Mouse (Mus musculus) intestine, embryonic 15.5 days (tissue): ENCODE measurements around the gene Szrd1. TPM values are rescaled to one million over a fixed set of nuclear protein-coding genes. Genes with fewer than 3 reads are reported as not detected.
A peak's percentile ranks its signal among the peaks of the same experiment; 100 is the strongest.

Experiments
- ATAC-seq: fragments of 200-750 bp; cut with Nextera tagmentation; 2 replicates; pipeline ENCODE4 v1.8.0; 2017; ENCODE audit warnings: moderate TSS enrichment, moderate library complexity
- H3K27ac ChIP-seq: fragments of 300-500 bp; sonication (generic); 2 replicates; pipeline ENCODE4 v1.5.1; 2015; ENCODE audit warnings: mild to moderate bottlenecking, inconsistent platforms
- H3K27me3 ChIP-seq: fragments of 300-500 bp; sonication (generic); replicated peaks from 2 replicates; pipeline ENCODE4 v1.6.1; 2015; ENCODE audit warnings: inconsistent platforms
- H3K36me3 ChIP-seq: fragments of 300-500 bp; sonication (generic); 2 replicates; pipeline ENCODE4 v1.6.1; 2015; ENCODE audit warnings: inconsistent platforms
- H3K4me1 ChIP-seq: fragments of 300-500 bp; sonication (generic); replicated peaks from 2 replicates; pipeline ENCODE4 v1.6.1; 2015; ENCODE audit warnings: inconsistent platforms
- H3K4me2 ChIP-seq: fragments of 300-500 bp; sonication (generic); replicated peaks from 2 replicates; pipeline ENCODE4 v1.6.1; 2015; ENCODE audit warnings: mild to moderate bottlenecking, inconsistent platforms
- H3K4me3 ChIP-seq: fragments of 300-500 bp; sonication (generic); replicated peaks from 2 replicates; pipeline ENCODE4 v1.5.1; 2015; ENCODE audit warnings: inconsistent platforms
- H3K9ac ChIP-seq: fragments of 300-500 bp; sonication (generic); 2 replicates; pipeline ENCODE4 v1.6.1; 2015; ENCODE audit warnings: inconsistent platforms
- H3K9me3 ChIP-seq: fragments of 300-500 bp; sonication (generic); 2 replicates; pipeline ENCODE4 v1.6.1; 2016; ENCODE audit warnings: inconsistent platforms
- WGBS: fragments of 180-500 bp; shearing (Covaris S2); methylation state at CpG from one replicate; pipeline ENCODE4 v1.1.7; 2015; 5-methylcytosine and 5-hydroxymethylcytosine counted together
- polyA plus RNA-seq: library from polyadenylated mRNA; unstranded; fragments of >200 nt; fragmentation: Nextera tagmentation; extraction: Ambion mirVana; gene quantifications from 2 replicates; pipeline ENCODE4 v1.2.1, GENCODE M21; 2015

The Szrd1 gene
- polyA plus RNA-seq, 1 experiment from 2014 or later = 42.7 TPM

DNA sequence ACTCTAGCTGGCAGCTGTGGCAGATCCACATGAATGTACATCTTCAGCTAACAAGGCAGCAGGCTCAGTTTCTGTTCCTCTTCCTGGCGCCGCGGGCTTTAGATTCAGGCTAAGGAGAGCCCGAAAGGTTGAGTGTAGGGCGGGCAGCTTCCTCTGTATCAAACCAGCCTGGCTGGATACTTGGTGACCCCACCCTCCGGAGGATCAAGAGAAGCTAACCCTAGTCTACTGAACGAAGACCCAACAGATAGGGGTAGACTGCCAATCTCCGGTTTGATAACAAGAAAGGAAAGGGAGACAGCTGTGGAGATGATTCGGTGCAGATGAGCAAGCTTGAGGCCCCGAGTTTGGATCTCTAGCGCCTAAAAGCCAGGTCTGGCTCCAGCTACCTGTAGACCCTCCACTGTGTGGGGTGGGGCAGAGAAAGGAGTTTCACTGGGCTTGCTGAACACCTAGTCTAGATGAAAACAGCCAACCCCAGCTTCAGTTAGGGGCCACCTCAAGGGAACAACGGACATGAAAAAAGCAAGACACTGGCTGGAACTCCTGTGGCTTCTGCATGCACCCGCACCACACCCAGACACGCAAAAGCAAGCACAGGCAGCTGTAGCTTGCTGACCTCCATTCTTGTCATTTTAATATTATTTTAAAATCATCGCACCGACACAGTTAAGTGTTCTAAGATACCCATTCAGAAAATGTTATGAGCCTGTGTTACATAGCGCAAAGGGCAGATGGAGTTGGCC, 62.6 kb downstream of the Szrd1 start:
- 75% methylated on average over 17 of the region's 17 CpGs for WGBS
- peak overlapping the region; percentile 78 for H3K4me3 ChIP-seq

GRCm38 (mm10) chr4:141074109-141074508, 65.5 kb downstream of the Szrd1 start:
- H3K27ac ChIP-seq = no peak overlapping the region
- no peak overlapping the region for H3K4me3 ChIP-seq
- no peak overlapping the region for H3K4me2 ChIP-seq
- H3K4me1 ChIP-seq = peaks cover 10% of the 10 kb centered on the region
- peaks cover 35% of the 10 kb centered on the region for H3K36me3 ChIP-seq
- H3K27me3 ChIP-seq = no peaks in the 10 kb centered on the region
- WGBS = 91% methylated on average over 4 of the region's 4 CpGs
- ATAC-seq = no peak
- no peak overlapping the region for H3K9ac ChIP-seq
- H3K9me3 ChIP-seq = no peaks in the 10 kb centered on the region

More for the DNA sequence above, 62.6 kb downstream of the Szrd1 start:
- Histone ChIP-seq H3K36me3 (peaks cover 12% of the 10 kb centered on the region; the same call in 1 of the 2 replicates), H3K9me3 (no peaks in the 10 kb centered on the region), H3K4me1 (peaks cover 10% of the 10 kb centered on the region), H3K9ac (peak overlapping the region; percentile 84), H3K27me3 (no peaks in the 10 kb centered on the region), H3K4me2 (peak overlapping the region; percentile 87), H3K27ac (0 out of 2 replicates have a peak overlapping the region, but pooled peaks have one; percentile 2)
- ATAC-seq = no peak

DNA sequence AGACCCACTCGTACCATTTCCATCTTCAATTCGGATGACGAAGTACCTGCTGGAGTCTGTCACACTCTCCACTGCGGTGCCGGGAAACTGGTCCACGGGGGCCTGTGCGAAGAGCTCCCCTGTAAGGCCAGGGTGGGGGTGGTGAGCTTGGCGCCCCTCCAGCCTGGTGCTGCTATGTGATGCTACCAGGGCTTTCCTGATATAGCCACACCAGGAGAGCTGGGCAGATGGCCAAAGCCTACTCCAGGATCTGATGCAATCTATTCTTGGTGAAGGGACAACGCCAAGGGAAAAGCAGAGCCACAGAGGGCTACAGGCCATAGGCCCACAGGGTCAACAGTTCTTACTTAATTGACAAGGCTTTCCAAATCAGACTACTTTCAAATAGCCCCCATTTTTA, 65.9 kb downstream of the Szrd1 start:
- Histone ChIP-seq H3K4me1 (peaks cover 10% of the 10 kb centered on the region), H3K9me3 (no peaks in the 10 kb centered on the region), H3K27me3 (no peaks in the 10 kb centered on the region), H3K27ac (no peak overlapping the region), H3K36me3 (peaks cover 39% of the 10 kb centered on the region), H3K9ac (no peak overlapping the region), H3K4me3 (no peak overlapping the region), H3K4me2 (no peak overlapping the region)
- ATAC-seq = no peak
- WGBS = 86% methylated on average over 9 of the region's 9 CpGs

GRCm38 (mm10) chr4:141072502-141072901, 67.1 kb downstream of the Szrd1 start:
- peaks cover 9% of the 10 kb centered on the region for H3K4me1 ChIP-seq
- no peak for ATAC-seq
- H3K36me3 ChIP-seq = peaks cover 50% of the 10 kb centered on the region
- H3K9ac ChIP-seq = no peak overlapping the region
- 88% methylated on average over 11 of the region's 11 CpGs for WGBS
- no peak overlapping the region for H3K4me3 ChIP-seq
- H3K27me3 ChIP-seq = no peaks in the 10 kb centered on the region
- no peak overlapping the region for H3K27ac ChIP-seq
- H3K9me3 ChIP-seq = no peaks in the 10 kb centered on the region
- no peak overlapping the region for H3K4me2 ChIP-seq

GRCm38 (mm10) chr4:141069731-141070130, 69.8 kb downstream of the Szrd1 start:
- Histone ChIP-seq H3K27me3 (no peaks in the 10 kb centered on the region), H3K4me2 (no peak overlapping the region), H3K4me3 (no peak overlapping the region), H3K27ac (no peak overlapping the region), H3K9me3 (no peaks in the 10 kb centered on the region), H3K4me1 (no peaks in the 10 kb centered on the region), H3K36me3 (peaks cover 54% of the 10 kb centered on the region), H3K9ac (no peak overlapping the region)
- 0 out of 2 replicates have a peak, but pooled peaks have one; percentile 10 for ATAC-seq
- whole genome bisulfite sequencing = 65% methylated on average over 4 of the region's 4 CpGs

DNA sequence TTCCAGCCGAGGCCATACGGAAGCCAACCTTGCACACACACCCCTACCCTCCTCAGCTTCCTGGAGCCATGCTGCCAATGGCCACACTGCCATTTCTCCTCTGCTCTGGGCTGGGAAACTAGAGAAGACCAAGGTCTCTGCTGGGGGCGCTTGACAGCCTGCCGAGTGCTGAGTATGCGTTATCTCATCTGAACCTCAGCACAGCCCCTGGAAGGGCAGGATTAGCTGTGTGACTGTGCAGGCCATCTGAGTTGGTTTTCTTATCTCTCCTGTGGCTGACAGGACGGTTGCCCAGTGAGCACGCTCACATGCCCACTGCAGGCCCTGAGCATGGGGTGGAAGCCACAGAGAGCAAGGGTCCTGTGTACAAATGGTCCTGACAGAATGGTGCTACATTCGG, 70.9 kb downstream of the Szrd1 start:
- H3K36me3 ChIP-seq = peaks cover 54% of the 10 kb centered on the region
- H3K9ac ChIP-seq = no peak overlapping the region
- no peak for ATAC-seq
- no peak overlapping the region for H3K4me2 ChIP-seq
- no peaks in the 10 kb centered on the region for H3K27me3 ChIP-seq
- H3K4me1 ChIP-seq = no peaks in the 10 kb centered on the region
- H3K27ac ChIP-seq = no peak overlapping the region
- H3K9me3 ChIP-seq = no peaks in the 10 kb centered on the region
- 88% methylated on average over 8 of the region's 8 CpGs for WGBS
- H3K4me3 ChIP-seq = no peak overlapping the region

DNA sequence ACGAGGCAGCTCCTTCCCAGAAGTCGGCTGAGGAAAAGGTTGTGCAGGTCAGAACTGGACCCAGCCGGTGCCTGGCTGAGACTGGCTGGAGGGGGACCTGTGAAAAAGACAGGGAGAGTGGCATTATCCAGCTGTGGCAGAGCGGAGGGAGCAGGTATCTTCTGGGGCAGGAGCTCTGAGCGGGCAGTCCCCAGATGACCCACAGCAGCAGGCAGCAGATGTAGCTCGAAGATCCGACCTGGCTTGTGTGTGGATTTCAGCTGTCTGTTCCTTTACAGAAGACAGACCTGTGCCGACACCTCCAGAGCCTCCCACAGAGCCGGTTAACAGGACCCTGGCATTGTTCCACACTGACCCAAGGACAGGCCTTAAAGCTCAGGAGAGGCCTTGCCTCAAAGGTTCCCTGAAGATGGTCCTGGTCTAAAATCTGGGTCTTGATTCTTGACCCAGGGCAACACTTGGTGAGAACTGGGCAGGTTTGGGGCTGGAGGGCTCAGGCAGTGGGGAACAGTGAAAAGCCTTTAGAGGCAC, 72.0 kb downstream of the Szrd1 start:
- Histone ChIP-seq H3K4me1 (no peaks in the 10 kb centered on the region), H3K9me3 (no peaks in the 10 kb centered on the region), H3K9ac (no peak overlapping the region), H3K27me3 (no peaks in the 10 kb centered on the region), H3K4me3 (no peak overlapping the region), H3K36me3 (peaks cover 49% of the 10 kb centered on the region), H3K4me2 (no peak overlapping the region), H3K27ac (0 out of 2 replicates have a peak overlapping the region, but pooled peaks have one; percentile 36)
- WGBS = 84% methylated on average over 9 of the region's 9 CpGs
- no peak for ATAC-seq

DNA sequence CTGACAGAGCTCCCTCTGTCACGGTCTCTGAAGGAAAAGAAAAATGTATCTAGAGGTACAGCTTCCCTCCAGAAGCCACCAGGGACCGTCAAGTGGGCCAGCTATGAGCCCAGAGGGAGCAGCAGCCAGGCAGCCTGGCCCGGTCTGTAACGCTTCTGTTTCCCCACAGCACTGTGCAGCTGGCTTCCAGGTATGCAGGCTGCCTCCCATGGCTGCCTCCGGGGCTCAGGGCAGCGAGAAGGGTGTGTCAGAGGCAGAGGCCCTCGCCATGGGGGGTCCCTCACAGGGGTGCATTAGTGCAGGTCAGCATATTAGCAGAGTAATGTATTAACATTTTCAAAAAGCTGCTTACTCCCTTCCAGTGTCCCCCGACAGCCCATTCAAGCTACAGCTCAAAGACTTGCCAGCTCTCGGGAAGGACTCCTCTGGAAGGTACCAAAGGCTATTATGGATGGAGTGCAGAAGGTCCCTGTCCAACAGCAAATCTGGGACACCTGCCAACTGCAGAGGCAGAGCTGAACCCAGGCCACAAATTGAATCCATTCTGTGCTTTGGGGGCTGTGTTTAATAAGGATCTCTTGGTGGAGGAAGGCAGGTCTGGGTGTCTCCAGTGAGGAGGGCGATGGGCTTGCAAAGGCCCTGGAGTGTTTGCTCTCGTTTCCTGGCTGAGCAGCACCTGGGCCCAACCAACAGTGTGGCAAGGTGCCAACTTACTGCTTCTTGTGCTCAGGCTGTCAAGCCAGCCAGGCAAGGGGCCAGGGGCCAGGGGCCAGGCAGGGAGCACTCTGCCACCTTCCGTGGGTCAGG, 72.7 kb downstream of the Szrd1 start:
- Histone ChIP-seq H3K4me1 (no peaks in the 10 kb centered on the region), H3K27ac (peak overlapping the region; percentile 36; the same call in 1 of the 2 replicates), H3K9ac (no peak overlapping the region), H3K36me3 (peaks cover 44% of the 10 kb centered on the region), H3K4me3 (no peak overlapping the region), H3K4me2 (no peak overlapping the region), H3K27me3 (no peaks in the 10 kb centered on the region), H3K9me3 (no peaks in the 10 kb centered on the region)
- WGBS = 75% methylated on average over 12 of the region's 12 CpGs
- ATAC-seq = no peak

GRCm38 (mm10) chr4:141065123-141065522, 74.5 kb downstream of the Szrd1 start:
- Histone ChIP-seq H3K27ac (no peak overlapping the region), H3K36me3 (peaks cover 31% of the 10 kb centered on the region), H3K9ac (no peak overlapping the region), H3K27me3 (no peaks in the 10 kb centered on the region), H3K4me1 (0 out of 2 replicates have a peak, but pooled peaks cover 2% of the 10 kb centered on the region), H3K4me2 (no peak overlapping the region), H3K4me3 (no peak overlapping the region), H3K9me3 (no peaks in the 10 kb centered on the region)
- 7% methylated on average over 8 of the region's 8 CpGs for WGBS
- ATAC-seq = peak; percentile 31; the same call in 1 of the 2 replicates

DNA sequence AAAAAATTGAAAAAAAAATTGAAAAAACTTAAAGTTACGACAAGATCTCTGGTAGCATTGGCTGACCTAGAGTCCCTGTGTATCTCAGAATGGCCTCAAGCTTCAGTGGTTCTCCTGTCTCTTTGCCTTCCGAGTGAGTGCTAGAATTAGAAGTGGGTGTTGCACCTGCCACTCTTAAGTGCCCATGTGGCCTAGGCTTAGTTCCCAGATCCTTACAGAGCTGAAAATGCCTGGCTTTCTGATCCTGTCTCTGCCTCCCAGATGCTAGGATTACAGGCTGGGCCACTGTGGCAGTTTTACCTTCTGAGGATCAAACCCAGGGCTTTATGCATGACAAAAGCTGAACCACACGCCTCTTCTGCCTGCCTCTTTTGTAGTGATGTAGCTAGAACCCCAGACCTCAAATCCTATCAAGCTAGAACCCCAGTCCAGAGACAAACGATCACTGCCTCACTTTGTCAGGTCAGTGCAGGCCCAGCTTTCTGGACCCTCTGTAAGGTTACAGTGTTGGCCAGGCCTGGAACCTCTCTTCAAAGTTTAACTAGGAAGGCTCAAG, 75.4 kb downstream of the Szrd1 start:
- no peak overlapping the region for H3K9ac ChIP-seq
- H3K4me3 ChIP-seq = no peak overlapping the region
- WGBS = 88% methylated on average over 4 of the region's 4 CpGs
- H3K27me3 ChIP-seq = no peaks in the 10 kb centered on the region
- H3K9me3 ChIP-seq = no peaks in the 10 kb centered on the region
- no peak overlapping the region for H3K4me2 ChIP-seq
- H3K36me3 ChIP-seq = peaks cover 22% of the 10 kb centered on the region
- H3K4me1 ChIP-seq = 0 out of 2 replicates have a peak, but pooled peaks cover 6% of the 10 kb centered on the region
- H3K27ac ChIP-seq = no peak overlapping the region
- ATAC-seq = no peak
